Mouse (Mus musculus) heart, postnatal 0 days (tissue): ENCODE data around the gene Gfod2. TPM values are rescaled to one million over a fixed set of nuclear protein-coding genes. Genes with fewer than 3 reads are reported as not detected.

Experiments
- ATAC-seq: fragments of 200-750 bp; cut with Nextera tagmentation; 2 replicates; pipeline ENCODE4 v1.8.0; 2017; ENCODE audit warnings: low read depth, moderate number of reproducible peaks, moderate library complexity; ENCODE audit not compliant: insufficient read depth
- DNase-seq: peaks from one replicate; pipeline ENCODE4 v3.0.0-alpha.2; 2016; ENCODE audit warnings: low spot score
- H3K27ac ChIP-seq: fragments of 300-500 bp; sonication (generic); 2 replicates; pipeline ENCODE4 v1.5.1; 2014; ENCODE audit warnings: low read depth, mild to moderate bottlenecking
- H3K27me3 ChIP-seq: fragments of 300-500 bp; sonication (generic); 2 replicates; pipeline ENCODE4 v1.6.1; 2014; ENCODE audit warnings: low read length, mixed read lengths; ENCODE audit not compliant: control insufficient read depth, insufficient read depth
- H3K36me3 ChIP-seq: fragments of 300-500 bp; sonication (generic); replicated peaks from 2 replicates; pipeline ENCODE4 v1.6.1; 2014; ENCODE audit warnings: low read length, mixed read lengths; ENCODE audit not compliant: control insufficient read depth, insufficient read depth
- H3K4me1 ChIP-seq: fragments of 300-500 bp; sonication (generic); 2 replicates; pipeline ENCODE4 v1.6.1; 2014; ENCODE audit warnings: antibody characterized with exemption; ENCODE audit not compliant: control insufficient read depth, insufficient read depth
- H3K4me2 ChIP-seq: fragments of 300-500 bp; sonication (generic); 2 replicates; pipeline ENCODE4 v1.6.1; 2014; ENCODE audit warnings: low read depth, mild to moderate bottlenecking, low read length, moderate library complexity
- H3K4me3 ChIP-seq: fragments of 300-500 bp; sonication (generic); 2 replicates; pipeline ENCODE4 v1.5.1; 2014; ENCODE audit warnings: low read depth, low read length
- H3K9ac ChIP-seq: fragments of 300-500 bp; sonication (generic); replicated peaks from 2 replicates; pipeline ENCODE4 v1.6.1; 2014; ENCODE audit warnings: low read depth, low read length, mixed read lengths
- H3K9me3 ChIP-seq: fragments of 300-500 bp; sonication (generic); replicated peaks from 2 replicates; pipeline ENCODE4 v1.6.1; 2016; ENCODE audit warnings: low read length; ENCODE audit not compliant: control insufficient read depth
- CTCF ChIP-seq: IDR thresholded peaks from 2 replicates; pipeline ENCODE4 v1.5.1; 2016; ENCODE audit warnings: antibody characterized with exemption, control low read depth, low read depth
- EP300 ChIP-seq: IDR thresholded peaks from 2 replicates; pipeline ENCODE4 v1.6.1; 2016; ENCODE audit warnings: antibody characterized with exemption, low read depth
- WGBS: fragments of 180-500 bp; shearing (Covaris S2); extraction: QIAGEN DNeasy Blood & Tissue Kit; methylation state at CpG from one replicate; pipeline ENCODE4 v1.1.7; 2014; 5-methylcytosine and 5-hydroxymethylcytosine counted together
- polyA plus RNA-seq: library from polyadenylated mRNA; unstranded; fragments of >200 nt; fragmentation: Nextera tagmentation; extraction: Ambion mirVana; gene quantifications from 2 replicates; pipeline ENCODE4 v1.2.1, GENCODE M21; 2015
- total RNA-seq: library from RNA; depleted of rRNA; stranded (reverse); fragments of >200 nt; gene quantifications from 2 replicates; pipeline ENCODE4 v1.2.3, GENCODE M21; 2014; ENCODE audit warnings: low replicate concordance

The Gfod2 gene
- total and polyA plus RNA-seq, 2 experiments from 2014 or later = 5.8 to 6.6 TPM

GRCm38 (mm10) chr8:105732186-105732585 lies 26.3 kb downstream of the Gfod2 start:
- ATAC-seq = no peak
- no peak overlapping the region for H3K4me2 ChIP-seq
- H3K4me3 ChIP-seq = no peak overlapping the region
- H3K27ac ChIP-seq = no peak overlapping the region
- TF ChIP-seq EP300 (no peak), CTCF (no peak)
- no peaks in the 10 kb centered on the region for H3K9me3 ChIP-seq
- WGBS = 88% methylated on average over 5 of the region's 5 CpGs
- H3K9ac ChIP-seq = no peak overlapping the region
- no peak for DNase-seq
- H3K36me3 ChIP-seq = 0 out of 2 replicates have a peak, but pooled peaks cover 4% of the 10 kb centered on the region
- no peaks in the 10 kb centered on the region for H3K27me3 ChIP-seq
- no peaks in the 10 kb centered on the region for H3K4me1 ChIP-seq

GRCm38 (mm10) chr8:105727397-105728124 lies 30.9 kb downstream of the Gfod2 start:
- Histone ChIP-seq H3K9ac (0 out of 2 replicates have a peak overlapping the region, but pooled peaks have one; percentile 15), H3K9me3 (no peaks in the 10 kb centered on the region), H3K4me2 (peak overlapping the region; percentile 15; the same call in 1 of the 2 replicates), H3K4me3 (no peak overlapping the region), H3K36me3 (0 out of 2 replicates have a peak, but pooled peaks cover 12% of the 10 kb centered on the region), H3K27me3 (no peaks in the 10 kb centered on the region), H3K27ac (peak overlapping the region; percentile 86), H3K4me1 (no peaks in the 10 kb centered on the region)
- DNase-seq (peak; percentile 83), ATAC-seq (peak; percentile 90)
- 68% methylated on average over 18 of the region's 18 CpGs for WGBS
- TF ChIP-seq EP300 (peak; percentile 91), CTCF (no peak)

- ATAC-seq = no peak
- 76% methylated on average over 5 of the region's 5 CpGs for WGBS
These were observed 32.7 kb downstream of the Gfod2 start for GRCm38 (mm10) chr8:105725726-105726125.

GRCm38 (mm10) chr8:105722861-105723260 lies 35.6 kb downstream of the Gfod2 start:
- ATAC-seq (no peak), DNase-seq (no peak)
- Histone ChIP-seq H3K4me1 (no peaks in the 10 kb centered on the region), H3K27ac (no peak overlapping the region), H3K9ac (no peak overlapping the region), H3K27me3 (no peaks in the 10 kb centered on the region), H3K36me3 (0 out of 2 replicates have a peak, but pooled peaks cover 10% of the 10 kb centered on the region), H3K9me3 (no peaks in the 10 kb centered on the region), H3K4me3 (no peak overlapping the region), H3K4me2 (no peak overlapping the region)
- TF ChIP-seq CTCF (no peak), EP300 (no peak)
- WGBS = 89% methylated on average over 9 of the region's 9 CpGs

More at GRCm38 (mm10) chr8:105725726-105726125, 32.7 kb downstream of the Gfod2 start:
- no peak overlapping the region for H3K4me2 ChIP-seq
- DNase-seq = no peak
- H3K9me3 ChIP-seq = no peaks in the 10 kb centered on the region
- H3K4me3 ChIP-seq = no peak overlapping the region
- no peaks in the 10 kb centered on the region for H3K27me3 ChIP-seq
- TF ChIP-seq EP300 = no peak
- no peak for TF ChIP-seq CTCF
- no peak overlapping the region for H3K27ac ChIP-seq
- 0 out of 2 replicates have a peak, but pooled peaks cover 12% of the 10 kb centered on the region for H3K36me3 ChIP-seq
- H3K9ac ChIP-seq = no peak overlapping the region
- no peaks in the 10 kb centered on the region for H3K4me1 ChIP-seq

- H3K9me3 ChIP-seq = no peaks in the 10 kb centered on the region
- no peak for TF ChIP-seq EP300
- no peak for TF ChIP-seq CTCF
- DNase-seq (no peak), ATAC-seq (no peak)
- H3K9ac ChIP-seq = no peak overlapping the region
- peaks cover 14% of the 10 kb centered on the region; the same call in 1 of the 2 replicates for H3K36me3 ChIP-seq
- no peaks in the 10 kb centered on the region for H3K4me1 ChIP-seq
- H3K4me2 ChIP-seq = no peak overlapping the region
- no peak overlapping the region for H3K4me3 ChIP-seq
- no peak overlapping the region for H3K27ac ChIP-seq
- 76% methylated on average over 4 of the region's 4 CpGs for WGBS
- H3K27me3 ChIP-seq = no peaks in the 10 kb centered on the region
These were observed 38.8 kb downstream of the Gfod2 start for GRCm38 (mm10) chr8:105719637-105720036.
